Mouse (Mus musculus): ENCODE results near the gene Uts2b.

DNA sequence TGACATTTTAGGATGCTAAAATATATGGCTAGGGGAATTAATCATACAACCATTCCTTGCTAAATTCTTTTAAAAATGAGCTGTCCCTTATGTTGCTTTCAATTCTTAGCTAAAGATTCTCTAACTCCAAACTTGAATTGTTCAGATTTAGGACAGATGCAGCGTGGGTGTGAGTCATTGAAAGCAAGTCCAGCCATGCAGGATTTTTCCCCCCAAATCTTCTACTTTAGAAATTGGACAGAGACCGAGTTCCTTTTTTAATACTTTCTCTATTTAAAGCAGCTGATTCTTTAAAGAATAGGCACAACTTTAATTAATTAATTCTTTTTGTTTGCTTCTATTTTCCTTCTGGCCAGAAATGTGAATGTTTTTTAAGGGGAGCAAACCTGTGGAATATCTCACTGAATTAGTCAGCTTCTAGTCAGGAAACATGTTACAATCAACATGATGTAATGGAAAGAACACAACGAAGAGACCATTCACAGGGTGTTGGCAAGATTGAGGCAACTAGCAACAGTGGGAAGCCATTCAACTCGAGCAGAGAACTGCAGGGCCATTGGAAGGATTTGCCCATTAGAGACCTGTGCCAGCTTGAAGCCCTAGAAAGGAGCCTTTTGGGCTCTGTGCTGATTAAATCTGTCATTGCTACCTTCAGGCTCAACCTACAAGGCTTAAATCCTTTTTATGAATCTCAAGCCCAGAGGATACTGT, 15.0 kb upstream of the Uts2b start:
- TF ChIP-seq CTCF (IDR thresholded peaks at IDR 0.05; ENCODE audit: control insufficient read depth, insufficient read depth, insufficient replicate concordance, low read depth, low read length), result no peak
- TF ChIP-seq POLR2A (IDR thresholded peaks at IDR 0.05; ENCODE audit: control insufficient read depth, low read depth, low read length), result no peak
